Mouse (Mus musculus) left cerebral cortex, adult 9 months (tissue): Measurements from ENCODE around the gene Rasgef1b.
"Not testable (repeated sequence)": the region's sequence is repeated elsewhere in the genome, so short reads cannot be mapped to it uniquely, and the experiment has no call there.

Experiments
- DNase-seq, 2 experiments: peaks; one replicate each; pipeline ENCODE4 v3.0.0; 2022; ENCODE audit warnings: low spot score in 2 of 2

Rasgef1b gene

GRCm38 (mm10) chr5:99218385-99218784, 510.5 kb downstream of the Rasgef1b start:
- DNase-seq: peak in 1 of 2 experiments; percentile 42

GRCm38 (mm10) chr5:99216588-99217152, 512.2 kb downstream of the Rasgef1b start:
- DNase-seq: not testable (repeated sequence)

GRCm38 (mm10) chr5:99215207-99216157, 513.4 kb downstream of the Rasgef1b start:
- DNase-seq: no peak

- DNase-seq: peak; percentile 40 to 71
Observed at GRCm38 (mm10) chr5:99214400-99214799, 514.5 kb downstream of the Rasgef1b start.

GRCm38 (mm10) chr5:99213211-99213610, 515.7 kb downstream of the Rasgef1b start:
- DNase-seq: no peak

GRCm38 (mm10) chr5:99203475-99203874, 525.4 kb downstream of the Rasgef1b start:
- no peak for DNase-seq

- DNase-seq: peak in 1 of 2 experiments; percentile 69
Observed at GRCm38 (mm10) chr5:99202074-99202837, 526.6 kb downstream of the Rasgef1b start.

- DNase-seq: no peak
Observed at GRCm38 (mm10) chr5:99195436-99195835, 533.4 kb downstream of the Rasgef1b start.

- DNase-seq: no peak
Observed at GRCm38 (mm10) chr5:99190941-99191800, 537.7 kb downstream of the Rasgef1b start.

- DNase-seq: no peak
Observed at GRCm38 (mm10) chr5:99183637-99184036, 545.2 kb downstream of the Rasgef1b start.

GRCm38 (mm10) chr5:99174608-99175385, 554.1 kb downstream of the Rasgef1b start:
- DNase-seq: no peak

- DNase-seq: no peak
Observed at GRCm38 (mm10) chr5:99169836-99170235, 559.0 kb downstream of the Rasgef1b start.

- no peak for DNase-seq
Observed at GRCm38 (mm10) chr5:99167767-99168166, 561.1 kb downstream of the Rasgef1b start.
